ENCODE assay signal across 9 mouse cellular contexts in genomic region chr5:142821974-142822285, GRCm38 (mm10). TPM values are rescaled to one million over a fixed set of nuclear protein-coding genes. Genes with fewer than 3 reads are reported as not detected.
A peak's percentile ranks its signal among the peaks of the same experiment; 100 is the strongest.
DNase-seq lines count a peak whose midpoint lies in the region; ATAC-seq and TF ChIP-seq lines count a peak whose summit lies in the region.
"Had no signal": no experiment of that assay in that cellular context is flagged by ENCODE, and none has a peak within 500 bp of the region (broad histone marks: within the 10 kb centered on the region; RNA-seq: fewer than 3 reads in every experiment).

No protein-coding gene starts in this region.

- WGBS in kidney, embryonic 15.5 days, result 1% methylated on average over 9 of the region's 9 CpGs
- WGBS in hindbrain, embryonic 11.5 days, result under 1% methylated on average over 9 of the region's 9 CpGs
- 0% methylated on average over 9 of the region's 9 CpGs for WGBS in midbrain, embryonic 11.5 days

- no peak for DNase-seq in kidney, adult 8-10 months
- no peak for DNase-seq in hindbrain, embryonic 11.5 days (ENCODE audit: low spot score)
- DNase-seq in midbrain, embryonic 11.5 days (ENCODE audit: low spot score, missing footprints), result peak; percentile 97
- no peak for DNase-seq in MN1 (ENCODE audit: low spot score)
- DNase-seq in thymus, postnatal 25 days, result no peak
- DNase-seq in right cerebral cortex, postnatal 36 days (ENCODE audit: low spot score in 2 of 2), result no peak

- H3K4me1 ChIP-seq in kidney, embryonic 15.5 days, result peaks cover 40% of the 10 kb centered on the region
- H3K4me1 ChIP-seq in bone marrow macrophage, adult 2 months (ENCODE audit: control insufficient read depth, insufficient read depth, low read length), result peaks cover 10% of the 10 kb centered on the region
- peaks cover 17% of the 10 kb centered on the region for H3K4me1 ChIP-seq in hindbrain, embryonic 11.5 days (replicated peaks; ENCODE audit: control insufficient read depth, insufficient read depth, low read length)
- H3K4me1 ChIP-seq in midbrain, embryonic 11.5 days (ENCODE audit: control insufficient read depth, insufficient read depth, low read length), result peaks cover 35% of the 10 kb centered on the region

- no peaks in the 10 kb centered on the region for H3K36me3 ChIP-seq in kidney, embryonic 15.5 days
- no peaks in the 10 kb centered on the region for H3K36me3 ChIP-seq in hindbrain, embryonic 11.5 days (ENCODE audit: control insufficient read depth, insufficient read depth, low read length)
- H3K36me3 ChIP-seq in midbrain, embryonic 11.5 days (ENCODE audit: control insufficient read depth, insufficient read depth, low read length), result no peaks in the 10 kb centered on the region

- H3K9ac ChIP-seq in kidney, embryonic 15.5 days, result peak overlapping the region; percentile 90
- H3K9ac ChIP-seq in hindbrain, embryonic 11.5 days (ENCODE audit: low read depth, low read length), result peak overlapping the region; percentile 99
- peak overlapping the region; percentile 99 for H3K9ac ChIP-seq in midbrain, embryonic 11.5 days (ENCODE audit: low read length)

- H3K4me2 ChIP-seq in kidney, embryonic 15.5 days, result peak overlapping the region; percentile 80
- H3K4me2 ChIP-seq in hindbrain, embryonic 11.5 days (replicated peaks; ENCODE audit: low read depth, low read length), result peak overlapping the region; percentile 93
- peak overlapping the region; percentile 78 for H3K4me2 ChIP-seq in midbrain, embryonic 11.5 days

- no peaks in the 10 kb centered on the region for H3K9me3 ChIP-seq in kidney, embryonic 15.5 days (replicated peaks)
- no peaks in the 10 kb centered on the region for H3K9me3 ChIP-seq in hindbrain, embryonic 11.5 days (ENCODE audit: control insufficient read depth, low read length)
- H3K9me3 ChIP-seq in midbrain, embryonic 11.5 days (ENCODE audit: control insufficient read depth, low read length), result no peaks in the 10 kb centered on the region

- peak overlapping the region; percentile 100 for H3K27ac ChIP-seq in kidney, embryonic 15.5 days
- peak overlapping the region; percentile 100 for H3K27ac ChIP-seq in bone marrow macrophage, adult 2 months (ENCODE audit: insufficient read depth, low read depth, low read length)
- peak overlapping the region; percentile 100 for H3K27ac ChIP-seq in hindbrain, embryonic 11.5 days (ENCODE audit: low read depth, low read length)
- peak overlapping the region; percentile 100 for H3K27ac ChIP-seq in midbrain, embryonic 11.5 days (ENCODE audit: low read depth, low read length)

- 0 out of 2 replicates have a peak, but pooled peaks have one; percentile 9 for TF ChIP-seq CTCF in bone marrow macrophage, adult 2 months (IDR thresholded peaks at IDR 0.05; ENCODE audit: low read depth, low read length)

- H3K4me3 ChIP-seq in kidney, embryonic 15.5 days (replicated peaks), result peak overlapping the region; percentile 95
- peak overlapping the region; percentile 85 for H3K4me3 ChIP-seq in bone marrow macrophage, adult 2 months (ENCODE audit: insufficient read depth, low read length)
- peak overlapping the region; percentile 99 for H3K4me3 ChIP-seq in hindbrain, embryonic 11.5 days (ENCODE audit: low read depth, low read length)
- H3K4me3 ChIP-seq in midbrain, embryonic 11.5 days (ENCODE audit: low read depth, low read length), result peak overlapping the region; percentile 97

- TF ChIP-seq POLR2A in bone marrow macrophage, adult 2 months (IDR thresholded peaks at IDR 0.05; ENCODE audit: borderline replicate concordance, low read depth, low read length), result no peak

- ATAC-seq in kidney, embryonic 15.5 days (replicated peaks; ENCODE audit: low FRiP score), result no peak
- ATAC-seq in hindbrain, embryonic 11.5 days (ENCODE audit: low FRiP score), result no peak
- ATAC-seq in midbrain, embryonic 11.5 days (ENCODE audit: low FRiP score), result no peak

- no peaks in the 10 kb centered on the region for H3K27me3 ChIP-seq in kidney, embryonic 15.5 days
- no peaks in the 10 kb centered on the region for H3K27me3 ChIP-seq in hindbrain, embryonic 11.5 days (ENCODE audit: control insufficient read depth, insufficient read depth, low read length)
- H3K27me3 ChIP-seq in midbrain, embryonic 11.5 days (ENCODE audit: control insufficient read depth, insufficient read depth, low read length), result peaks cover 5% of the 10 kb centered on the region; the same call in 1 of the 2 replicates
- H3K27me3 ChIP-seq: Patski had no signal

RNA-seq across cellular contexts. Expression of gene Tnrc18, which starts 4.5 kb away (rescaled TPM):
- polyA plus RNA-seq in kidney, embryonic 15.5 days (2015; fragmentation: Nextera tagmentation; extraction: Ambion mirVana), result 21.6 and 28.1 TPM in 2 replicates
- 57.3 and 64.5 TPM in 2 replicates for polyA plus RNA-seq in bone marrow macrophage, adult 2 months (2012; ENCODE audit: insufficient read depth, insufficient read length, missing spikeins)
- polyA plus RNA-seq in hindbrain, embryonic 11.5 days (2014; fragmentation: Nextera tagmentation; extraction: Ambion mirVana), result 30.7 and 44.0 TPM in 2 replicates
- 26.9 and 27.4 TPM in 2 replicates for polyA plus RNA-seq in midbrain, embryonic 11.5 days (2014; fragmentation: Nextera tagmentation; extraction: Ambion mirVana)
